Mouse (Mus musculus): Measurements from ENCODE around the gene Slc25a51.

The Slc25a51 gene

GRCm38 (mm10) chr4:45423406-45423805 is 14.8 kb upstream of the Slc25a51 start:
- WGBS = 39% methylated on average over 8 of the region's 8 CpGs

GRCm38 (mm10) chr4:45422640-45423039 is 14.1 kb upstream of the Slc25a51 start:
- WGBS = 96% methylated on average over 10 of the region's 10 CpGs

GRCm38 (mm10) chr4:45421519-45422260 is 13.1 kb upstream of the Slc25a51 start:
- WGBS = 78% methylated on average over 11 of the region's 11 CpGs

- 60% methylated on average over 3 of the region's 3 CpGs for WGBS
Measured at GRCm38 (mm10) chr4:45420733-45421132, 12.2 kb upstream of the Slc25a51 start.

- WGBS = 78% methylated on average over 4 of the region's 4 CpGs
Measured at GRCm38 (mm10) chr4:45419051-45419450, 10.5 kb upstream of the Slc25a51 start.

GRCm38 (mm10) chr4:45418229-45418950 is 9.8 kb upstream of the Slc25a51 start:
- 11% methylated on average over 10 of the region's 11 CpGs for WGBS

- WGBS = 74% methylated on average over 7 of the region's 7 CpGs
Measured at GRCm38 (mm10) chr4:45416314-45416713, 7.7 kb upstream of the Slc25a51 start.

GRCm38 (mm10) chr4:45413674-45414338 is 5.2 kb upstream of the Slc25a51 start:
- 89% methylated on average over 9 of the region's 9 CpGs for WGBS

- 85% methylated on average over 16 of the region's 16 CpGs for WGBS
Measured at GRCm38 (mm10) chr4:45412433-45413192, 4.0 kb upstream of the Slc25a51 start.

GRCm38 (mm10) chr4:45411181-45411790 is 2.7 kb upstream of the Slc25a51 start:
- WGBS = 93% methylated on average over 8 of the region's 8 CpGs

- WGBS = under 1% methylated on average over 10 of the region's 10 CpGs
Measured at GRCm38 (mm10) chr4:45409270-45409669, 704 bp upstream of the Slc25a51 start.

- under 1% methylated on average over 19 of the region's 19 CpGs for WGBS
Measured at GRCm38 (mm10) chr4:45407703-45408334, 747 bp downstream of the Slc25a51 start.

- 46% methylated on average over 5 of the region's 5 CpGs for WGBS
Measured at GRCm38 (mm10) chr4:45407001-45407702, 1.4 kb downstream of the Slc25a51 start.

GRCm38 (mm10) chr4:45406397-45406796 is 2.2 kb downstream of the Slc25a51 start:
- whole genome bisulfite sequencing = 64% methylated on average over 7 of the region's 7 CpGs

GRCm38 (mm10) chr4:45405315-45405714 is 3.3 kb downstream of the Slc25a51 start:
- whole genome bisulfite sequencing = 76% methylated on average over 7 of the region's 7 CpGs

GRCm38 (mm10) chr4:45404086-45404485 is 4.5 kb downstream of the Slc25a51 start:
- 86% methylated on average over 7 of the region's 7 CpGs for WGBS

- 86% methylated on average over 7 of the region's 7 CpGs for WGBS
Measured at GRCm38 (mm10) chr4:45403499-45403878, 5.1 kb downstream of the Slc25a51 start.

GRCm38 (mm10) chr4:45402878-45403498 is 5.6 kb downstream of the Slc25a51 start:
- WGBS = 63% methylated on average over 7 of the region's 7 CpGs

GRCm38 (mm10) chr4:45402281-45402680 is 6.3 kb downstream of the Slc25a51 start:
- 89% methylated on average over 4 of the region's 4 CpGs for WGBS

Data from cerebral cortex, adult 2 months (tissue).